Mouse (Mus musculus) embryonic facial prominence, embryonic 15.5 days (tissue): ENCODE results near the gene Gm8126. TPM values are rescaled to one million over a fixed set of nuclear protein-coding genes. Genes with fewer than 3 reads are reported as not detected.
"Not testable (repeated sequence)": the region's sequence is repeated elsewhere in the genome, so short reads cannot be mapped to it uniquely, and the experiment has no call there.

ENCODE experiments used
- ATAC-seq: fragments of 200-750 bp; cut with Nextera tagmentation; 2 replicates; pipeline ENCODE4 v1.8.0; 2017; ENCODE audit warnings: low read depth, moderate TSS enrichment; ENCODE audit not compliant: insufficient number of reproducible peaks, low FRiP score, low TSS enrichment
- H3K27ac ChIP-seq: fragments of 300-500 bp; sonication (generic); replicated peaks from 2 replicates; pipeline ENCODE4 v1.5.1; 2015; ENCODE audit warnings: mild to moderate bottlenecking, inconsistent platforms
- H3K27me3 ChIP-seq: fragments of 300-500 bp; sonication (generic); 2 replicates; pipeline ENCODE4 v1.6.1; 2015; ENCODE audit warnings: inconsistent platforms
- H3K36me3 ChIP-seq: fragments of 300-500 bp; sonication (generic); 2 replicates; pipeline ENCODE4 v1.6.1; 2015; ENCODE audit warnings: mild to moderate bottlenecking, inconsistent platforms
- H3K4me1 ChIP-seq: fragments of 300-500 bp; sonication (generic); 2 replicates; pipeline ENCODE4 v1.6.1; 2015; ENCODE audit warnings: inconsistent platforms
- H3K4me2 ChIP-seq: fragments of 300-500 bp; sonication (generic); replicated peaks from 2 replicates; pipeline ENCODE4 v1.6.1; 2015; ENCODE audit warnings: mild to moderate bottlenecking, inconsistent platforms
- H3K4me3 ChIP-seq: fragments of 300-500 bp; sonication (generic); replicated peaks from 2 replicates; pipeline ENCODE4 v1.5.1; 2015; ENCODE audit warnings: mild to moderate bottlenecking, inconsistent platforms
- H3K9ac ChIP-seq: fragments of 300-500 bp; sonication (generic); 2 replicates; pipeline ENCODE4 v1.6.1; 2015; ENCODE audit warnings: inconsistent platforms
- H3K9me3 ChIP-seq: fragments of 300-500 bp; sonication (generic); replicated peaks from 2 replicates; pipeline ENCODE4 v1.6.1; 2016; ENCODE audit warnings: inconsistent platforms
- WGBS: fragments of 180-500 bp; shearing (Covaris S2); methylation state at CpG from one replicate; pipeline ENCODE4 v1.1.7; 2015; 5-methylcytosine and 5-hydroxymethylcytosine counted together
- polyA plus RNA-seq: library from polyadenylated mRNA; unstranded; fragments of >200 nt; fragmentation: Nextera tagmentation; extraction: Ambion mirVana; gene quantifications from 2 replicates; pipeline ENCODE4 v1.2.1, GENCODE M21; 2015

The Gm8126 gene
- polyA plus RNA-seq, 1 experiment from 2014 or later, result not detected

- not testable (repeated sequence) for H3K4me1 ChIP-seq, H3K4me3 ChIP-seq, H3K27ac ChIP-seq, H3K9me3 ChIP-seq, H3K9ac ChIP-seq, ATAC-seq, H3K27me3 ChIP-seq, H3K4me2 ChIP-seq, H3K36me3 ChIP-seq
- 66% methylated on average over 1 of the region's 1 CpGs for WGBS
Observed at GRCm38 (mm10) chr14:43275752-43276151, 17.3 kb downstream of the Gm8126 start.

DNA sequence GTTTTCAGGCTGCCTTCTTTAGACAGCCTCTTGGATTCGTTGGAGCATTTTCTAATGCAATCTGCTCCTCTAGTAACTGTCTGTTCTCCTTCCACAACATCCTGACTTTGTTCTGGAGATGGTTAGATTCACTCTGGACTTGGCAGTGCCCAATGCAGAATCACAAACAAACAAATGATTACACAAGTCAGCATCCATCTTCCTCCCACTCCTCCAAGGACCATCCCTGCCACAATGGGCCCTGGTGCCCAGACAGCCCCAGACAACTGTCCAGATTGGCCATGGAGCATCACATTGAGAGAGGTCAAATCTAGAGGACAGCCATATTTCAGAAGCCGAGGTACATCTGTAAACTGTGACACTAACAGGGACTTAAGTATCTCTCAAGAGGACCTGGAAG lies 19.0 kb downstream of the Gm8126 start:
- H3K9ac ChIP-seq, H3K4me1 ChIP-seq, H3K27me3 ChIP-seq, H3K4me2 ChIP-seq, H3K9me3 ChIP-seq, H3K27ac ChIP-seq, H3K4me3 ChIP-seq, H3K36me3 ChIP-seq, ATAC-seq: not testable (repeated sequence)
- WGBS, result 65% methylated on average over 2 of the region's 2 CpGs

- not testable (repeated sequence) for H3K4me2 ChIP-seq, ATAC-seq, H3K9me3 ChIP-seq, H3K4me1 ChIP-seq, H3K27me3 ChIP-seq, H3K9ac ChIP-seq, H3K36me3 ChIP-seq, H3K27ac ChIP-seq, H3K4me3 ChIP-seq
- whole genome bisulfite sequencing, result 70% methylated on average over 4 of the region's 4 CpGs
Observed at GRCm38 (mm10) chr14:43278146-43278545, 19.7 kb downstream of the Gm8126 start.

- H3K9ac ChIP-seq, H3K27ac ChIP-seq, H3K27me3 ChIP-seq, H3K36me3 ChIP-seq, H3K9me3 ChIP-seq, H3K4me3 ChIP-seq, ATAC-seq, H3K4me1 ChIP-seq, H3K4me2 ChIP-seq: not testable (repeated sequence)
- WGBS, result 92% methylated on average over 3 of the region's 3 CpGs
Observed at GRCm38 (mm10) chr14:43278681-43279080, 20.2 kb downstream of the Gm8126 start.

GRCm38 (mm10) chr14:43293503-43293902 lies 35.1 kb downstream of the Gm8126 start, which contains the start of gene Gm8127:
Gene Gm8127, minus strand, starts transcription at chr14:43293832.
- H3K27ac ChIP-seq, H3K9me3 ChIP-seq, H3K27me3 ChIP-seq, H3K9ac ChIP-seq, H3K36me3 ChIP-seq, H3K4me3 ChIP-seq, H3K4me2 ChIP-seq, ATAC-seq, H3K4me1 ChIP-seq: not testable (repeated sequence)
- 78% methylated on average over 3 of the region's 3 CpGs for WGBS

Other genes starting within 250 kb of the Gm8126 start
- gene Gm10376, start 243.0 kb upstream of the Gm8126 start, polyA plus RNA-seq, result not detected in 2 replicates
- not detected in 2 replicates for gene Gm8094, start 182.0 kb upstream of the Gm8126 start, polyA plus RNA-seq
- gene Gm8104, start 158.0 kb upstream of the Gm8126 start, polyA plus RNA-seq, result not detected in 2 replicates
- not detected in 2 replicates for gene Gm7233, start 78.8 kb upstream of the Gm8126 start, polyA plus RNA-seq
- gene Gm8122, start 23.3 kb upstream of the Gm8126 start, polyA plus RNA-seq, result not detected in 2 replicates
- not detected in 2 replicates for gene Gm9732, start 16.4 kb downstream of the Gm8126 start, polyA plus RNA-seq
- gene Gm8127, start 35.2 kb downstream of the Gm8126 start, polyA plus RNA-seq, result not detected in 2 replicates
- gene 1700001F09Rik, start 89.2 kb downstream of the Gm8126 start, polyA plus RNA-seq, result not detected in 2 replicates
- not detected in 2 replicates for gene Gm8138, start 157.7 kb downstream of the Gm8126 start, polyA plus RNA-seq